Mouse (Mus musculus) thymus, adult 2 months (tissue): Measurements from ENCODE around the gene Bcl7b.

Experiments
- CTCF ChIP-seq: fragments of 200-500 bp; IDR thresholded peaks from 2 replicates; pipeline ENCODE4 v1.5.1; 2012; ENCODE audit warnings: mild to moderate bottlenecking, control low read depth, low read length, moderate library complexity, borderline replicate concordance; ENCODE audit not compliant: control insufficient read depth, poor library complexity, insufficient read depth; ENCODE audit errors: extremely low read depth
- POLR2A ChIP-seq: fragments of 200-500 bp; IDR thresholded peaks from 2 replicates; pipeline ENCODE4 v1.6.1; 2012; ENCODE audit warnings: mild to moderate bottlenecking, low read length, control low read depth, moderate library complexity; ENCODE audit not compliant: control insufficient read depth, poor library complexity, insufficient read depth; ENCODE audit errors: extremely low read depth

- TF ChIP-seq CTCF (no peak), POLR2A (no peak)
These were observed 13.7 kb downstream of the Bcl7b start for GRCm38 (mm10) chr5:135181776-135182175.
